Mouse (Mus musculus) hindbrain, embryonic 12.5 days (tissue): Measurements from ENCODE around the gene Mlip. TPM values are rescaled to one million over a fixed set of nuclear protein-coding genes. Genes with fewer than 3 reads are reported as not detected.

Source experiments
- ATAC-seq: fragments of 200-750 bp; cut with Nextera tagmentation; 2 replicates; pipeline ENCODE4 v1.8.0; 2017; ENCODE audit warnings: moderate TSS enrichment; ENCODE audit not compliant: low FRiP score
- H3K27ac ChIP-seq: fragments of 300-500 bp; sonication (generic); 2 replicates; pipeline ENCODE4 v1.5.1; 2016; ENCODE audit warnings: mild to moderate bottlenecking
- H3K27me3 ChIP-seq: fragments of 300-500 bp; sonication (generic); 2 replicates; pipeline ENCODE4 v1.6.1; 2016; ENCODE audit warnings: mild to moderate bottlenecking
- H3K36me3 ChIP-seq: fragments of 300-500 bp; sonication (generic); 2 replicates; pipeline ENCODE4 v1.6.1; 2016; ENCODE audit warnings: mild to moderate bottlenecking
- H3K4me1 ChIP-seq: fragments of 300-500 bp; sonication (generic); 2 replicates; pipeline ENCODE4 v1.6.1; 2016
- H3K4me2 ChIP-seq: fragments of 300-500 bp; sonication (generic); replicated peaks from 2 replicates; pipeline ENCODE4 v1.6.1; 2016; ENCODE audit warnings: mild to moderate bottlenecking
- H3K4me3 ChIP-seq: fragments of 300-500 bp; sonication (generic); 2 replicates; pipeline ENCODE4 v1.5.1; 2016; ENCODE audit warnings: mild to moderate bottlenecking
- H3K9ac ChIP-seq: fragments of 300-500 bp; sonication (generic); 2 replicates; pipeline ENCODE4 v1.6.1; 2016; ENCODE audit warnings: mild to moderate bottlenecking, moderate library complexity
- H3K9me3 ChIP-seq: fragments of 300-500 bp; sonication (generic); replicated peaks from 2 replicates; pipeline ENCODE4 v1.6.1; 2016; ENCODE audit warnings: mild to moderate bottlenecking
- WGBS: fragments of 180-500 bp; shearing (Covaris S2); methylation state at CpG from one replicate; pipeline ENCODE4 v1.1.7; 2016; 5-methylcytosine and 5-hydroxymethylcytosine counted together
- polyA plus RNA-seq: library from polyadenylated mRNA; unstranded; fragments of >200 nt; fragmentation: Nextera tagmentation; extraction: Ambion mirVana; gene quantifications from 2 replicates; pipeline ENCODE4 v1.2.1, GENCODE M21; 2016

Mlip gene
- polyA plus RNA-seq, 1 experiment from 2014 or later: 1.3 TPM

DNA sequence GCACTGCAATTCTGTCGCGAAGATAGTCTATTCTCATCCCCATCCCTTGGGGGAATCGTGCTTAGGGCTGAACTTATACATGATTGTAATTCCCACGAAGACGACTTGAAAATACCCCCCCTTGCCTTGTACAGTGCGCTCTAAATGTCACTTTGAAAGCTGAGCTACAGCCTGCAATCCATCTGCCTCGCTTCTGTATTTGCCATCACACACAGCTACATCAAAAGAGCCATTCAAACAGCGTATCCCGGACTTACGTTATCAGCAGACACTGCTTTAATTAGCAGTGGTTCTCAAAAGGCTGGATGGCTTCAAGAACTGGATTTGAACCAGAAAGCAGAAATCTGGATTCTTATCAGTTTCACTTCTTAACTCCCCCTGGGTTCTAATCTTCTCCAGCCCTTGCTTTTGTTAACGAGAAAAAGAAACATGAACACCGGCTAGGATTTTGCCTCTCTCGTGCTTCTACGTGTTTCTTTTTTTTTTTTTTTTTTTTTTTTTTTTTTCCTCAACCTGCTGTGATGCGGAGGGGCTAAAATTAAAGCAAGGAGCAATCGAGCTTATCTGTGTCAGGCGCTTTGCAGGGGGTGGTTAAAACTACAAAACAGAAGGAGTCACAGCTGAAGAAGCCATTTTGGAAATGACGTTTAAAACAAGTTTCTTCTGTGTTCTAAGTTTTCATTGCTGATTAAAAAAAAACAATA, 12.5 kb downstream of the Mlip start:
- WGBS: 38% methylated on average over 18 of the region's 18 CpGs
- Histone ChIP-seq H3K27ac (no peak overlapping the region), H3K36me3 (no peaks in the 10 kb centered on the region), H3K9ac (no peak overlapping the region), H3K4me2 (peak overlapping the region; percentile 29), H3K4me3 (no peak overlapping the region), H3K4me1 (peaks cover 7% of the 10 kb centered on the region), H3K27me3 (no peaks in the 10 kb centered on the region), H3K9me3 (no peaks in the 10 kb centered on the region)
- ATAC-seq: peak; percentile 53

- H3K4me1 ChIP-seq: peaks cover 7% of the 10 kb centered on the region
- WGBS: 62% methylated on average over 7 of the region's 7 CpGs
- H3K4me2 ChIP-seq: peak overlapping the region; percentile 29
- H3K4me3 ChIP-seq: no peak overlapping the region
- H3K9ac ChIP-seq: no peak overlapping the region
- no peak overlapping the region for H3K27ac ChIP-seq
- ATAC-seq: peak; percentile 59
- no peaks in the 10 kb centered on the region for H3K36me3 ChIP-seq
- no peaks in the 10 kb centered on the region for H3K9me3 ChIP-seq
- no peaks in the 10 kb centered on the region for H3K27me3 ChIP-seq
Observed at GRCm38 (mm10) chr9:77339571-77340148, 13.1 kb downstream of the Mlip start.

- WGBS: 81% methylated on average over 3 of the region's 3 CpGs
- Histone ChIP-seq H3K36me3 (no peaks in the 10 kb centered on the region), H3K9ac (no peak overlapping the region), H3K27ac (no peak overlapping the region), H3K27me3 (no peaks in the 10 kb centered on the region), H3K4me2 (no peak overlapping the region), H3K9me3 (peaks cover 8% of the 10 kb centered on the region; the same call in 1 of the 2 replicates), H3K4me3 (no peak overlapping the region), H3K4me1 (peaks cover 7% of the 10 kb centered on the region)
- ATAC-seq: no peak
Observed at GRCm38 (mm10) chr9:77335370-77335769, 17.4 kb downstream of the Mlip start.

GRCm38 (mm10) chr9:77318346-77318745, 34.4 kb downstream of the Mlip start:
- H3K4me1 ChIP-seq: no peaks in the 10 kb centered on the region
- no peak overlapping the region for H3K9ac ChIP-seq
- H3K27me3 ChIP-seq: no peaks in the 10 kb centered on the region
- no peak overlapping the region for H3K27ac ChIP-seq
- H3K36me3 ChIP-seq: no peaks in the 10 kb centered on the region
- no peak overlapping the region for H3K4me2 ChIP-seq
- no peaks in the 10 kb centered on the region; the same call in 1 of the 2 replicates for H3K9me3 ChIP-seq
- WGBS: 81% methylated on average over 3 of the region's 3 CpGs
- H3K4me3 ChIP-seq: no peak overlapping the region
- no peak for ATAC-seq

DNA sequence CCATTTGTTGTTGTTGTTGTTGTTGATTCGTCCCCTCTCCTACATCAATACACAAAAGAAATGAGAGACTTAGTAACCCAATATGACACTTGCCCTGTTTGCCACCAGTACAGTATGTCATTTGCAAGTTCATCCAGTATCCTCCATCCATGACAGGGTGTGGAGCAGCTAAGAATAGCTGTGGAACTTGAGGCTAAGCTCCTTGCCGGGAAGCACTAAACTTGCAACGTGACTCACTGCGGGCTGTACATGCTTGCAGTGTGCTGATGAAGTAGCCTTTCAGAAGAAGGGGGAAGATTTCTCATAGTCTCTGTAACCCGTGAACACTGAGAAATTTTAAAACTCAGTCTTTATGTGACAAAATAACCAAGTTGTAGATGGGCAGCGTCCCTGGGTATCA, 42.2 kb downstream of the Mlip start:
- H3K9ac ChIP-seq: no peak overlapping the region
- H3K9me3 ChIP-seq: no peaks in the 10 kb centered on the region
- no peak overlapping the region for H3K27ac ChIP-seq
- H3K4me1 ChIP-seq: no peaks in the 10 kb centered on the region
- H3K27me3 ChIP-seq: no peaks in the 10 kb centered on the region
- H3K36me3 ChIP-seq: no peaks in the 10 kb centered on the region
- no peak overlapping the region for H3K4me2 ChIP-seq
- no peak overlapping the region for H3K4me3 ChIP-seq
- WGBS: 89% methylated on average over 6 of the region's 6 CpGs
- no peak for ATAC-seq

GRCm38 (mm10) chr9:77305417-77305816, 47.4 kb downstream of the Mlip start:
- H3K9ac ChIP-seq: no peak overlapping the region
- H3K27me3 ChIP-seq: no peaks in the 10 kb centered on the region
- no peak for ATAC-seq
- no peaks in the 10 kb centered on the region for H3K36me3 ChIP-seq
- H3K9me3 ChIP-seq: no peaks in the 10 kb centered on the region
- H3K4me1 ChIP-seq: no peaks in the 10 kb centered on the region
- no peak overlapping the region for H3K4me3 ChIP-seq
- WGBS: 82% methylated on average over 2 of the region's 2 CpGs
- H3K27ac ChIP-seq: no peak overlapping the region
- H3K4me2 ChIP-seq: no peak overlapping the region

GRCm38 (mm10) chr9:77302340-77302739, 50.4 kb downstream of the Mlip start:
- H3K27me3 ChIP-seq: no peaks in the 10 kb centered on the region
- H3K4me1 ChIP-seq: no peaks in the 10 kb centered on the region
- H3K4me3 ChIP-seq: no peak overlapping the region
- H3K9ac ChIP-seq: no peak overlapping the region
- no peak for ATAC-seq
- H3K9me3 ChIP-seq: no peaks in the 10 kb centered on the region
- no peaks in the 10 kb centered on the region for H3K36me3 ChIP-seq
- H3K27ac ChIP-seq: no peak overlapping the region
- WGBS: 85% methylated on average over 8 of the region's 8 CpGs
- no peak overlapping the region for H3K4me2 ChIP-seq

DNA sequence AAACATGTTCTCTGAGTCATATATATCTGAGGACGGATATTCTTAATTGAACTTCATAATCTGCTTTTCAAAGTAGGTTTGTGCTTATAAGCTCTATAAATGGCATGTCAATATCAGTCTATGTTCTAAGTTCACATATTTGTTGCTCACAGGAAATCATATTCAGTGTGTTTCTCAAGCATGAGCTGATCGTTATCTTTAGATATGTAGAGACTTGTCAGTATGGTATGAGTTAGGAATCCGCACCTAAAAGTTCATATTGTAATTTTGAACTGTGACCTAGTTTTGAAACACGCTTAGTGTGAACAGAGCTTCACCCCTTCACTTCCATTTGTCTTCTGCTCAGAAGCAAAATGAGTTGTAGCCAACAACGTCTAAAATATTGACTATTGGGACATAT, 64.8 kb downstream of the Mlip start:
- ATAC-seq: no peak
- Histone ChIP-seq H3K4me1 (no peaks in the 10 kb centered on the region), H3K9ac (no peak overlapping the region), H3K9me3 (no peaks in the 10 kb centered on the region), H3K27ac (no peak overlapping the region), H3K4me3 (no peak overlapping the region), H3K36me3 (no peaks in the 10 kb centered on the region), H3K4me2 (no peak overlapping the region), H3K27me3 (no peaks in the 10 kb centered on the region)
- WGBS: 92% methylated on average over 5 of the region's 5 CpGs

GRCm38 (mm10) chr9:77279371-77279770, 73.4 kb downstream of the Mlip start:
- 78% methylated on average over 5 of the region's 5 CpGs for WGBS
- Histone ChIP-seq H3K4me2 (no peak overlapping the region), H3K36me3 (no peaks in the 10 kb centered on the region), H3K27ac (no peak overlapping the region), H3K4me3 (no peak overlapping the region), H3K9me3 (no peaks in the 10 kb centered on the region), H3K27me3 (no peaks in the 10 kb centered on the region), H3K4me1 (no peaks in the 10 kb centered on the region; the same call in 1 of the 2 replicates), H3K9ac (no peak overlapping the region)
- ATAC-seq: no peak

DNA sequence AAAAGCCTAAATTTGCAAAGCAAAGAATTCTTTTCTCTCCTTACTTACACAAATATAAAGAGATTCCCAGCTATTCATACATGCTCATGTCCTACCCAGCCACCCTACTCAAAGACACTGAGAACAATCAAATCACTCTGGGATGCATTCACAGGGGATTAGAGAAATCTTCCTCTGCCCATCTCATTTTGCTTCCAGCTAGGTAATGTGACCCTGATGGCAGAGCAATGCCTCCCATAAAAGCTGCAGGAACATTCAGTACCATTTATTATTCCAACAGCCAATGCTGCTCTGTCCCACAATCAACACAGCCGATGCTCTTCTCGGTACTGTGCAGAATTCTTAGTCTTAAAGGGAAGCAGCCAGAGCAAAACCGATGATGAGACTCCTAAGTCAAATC, 74.7 kb downstream of the Mlip start:
- H3K9me3 ChIP-seq: no peaks in the 10 kb centered on the region
- no peak overlapping the region for H3K4me2 ChIP-seq
- WGBS: 49% methylated on average over 3 of the region's 3 CpGs
- no peak for ATAC-seq
- H3K4me1 ChIP-seq: no peaks in the 10 kb centered on the region; the same call in 1 of the 2 replicates
- no peak overlapping the region for H3K4me3 ChIP-seq
- no peaks in the 10 kb centered on the region for H3K27me3 ChIP-seq
- H3K36me3 ChIP-seq: no peaks in the 10 kb centered on the region
- H3K9ac ChIP-seq: no peak overlapping the region
- H3K27ac ChIP-seq: no peak overlapping the region

- H3K27me3 ChIP-seq: no peaks in the 10 kb centered on the region
- no peak for ATAC-seq
- no peaks in the 10 kb centered on the region for H3K9me3 ChIP-seq
- no peak overlapping the region for H3K4me2 ChIP-seq
- no peak overlapping the region for H3K27ac ChIP-seq
- no peak overlapping the region for H3K4me3 ChIP-seq
- no peaks in the 10 kb centered on the region; the same call in 1 of the 2 replicates for H3K4me1 ChIP-seq
- 83% methylated on average over 5 of the region's 5 CpGs for WGBS
- no peaks in the 10 kb centered on the region for H3K36me3 ChIP-seq
- H3K9ac ChIP-seq: no peak overlapping the region
Observed at GRCm38 (mm10) chr9:77277270-77277669, 75.5 kb downstream of the Mlip start.

GRCm38 (mm10) chr9:77276451-77277154, 76.2 kb downstream of the Mlip start:
- Histone ChIP-seq H3K4me2 (no peak overlapping the region), H3K4me1 (no peaks in the 10 kb centered on the region; the same call in 1 of the 2 replicates), H3K27ac (no peak overlapping the region), H3K9ac (no peak overlapping the region), H3K9me3 (no peaks in the 10 kb centered on the region), H3K27me3 (no peaks in the 10 kb centered on the region), H3K36me3 (no peaks in the 10 kb centered on the region), H3K4me3 (no peak overlapping the region)
- ATAC-seq: no peak
- WGBS: 48% methylated on average over 5 of the region's 5 CpGs
